Mouse (Mus musculus) c-Kit-positive CD71-positive TER-119-negative erythroid progenitor cells, embryonic 14.5 days (primary cell): ENCODE data around the gene Ipmk.

Experiments
- DNase-seq: peaks from one replicate; pipeline ENCODE4 v3.0.0-alpha.2; 2013; ENCODE audit warnings: low read depth

Ipmk gene

GRCm38 (mm10) chr10:71347509-71347949 is at the start of gene Ipmk:
TSS of gene Ipmk (plus strand) at chr10:71347763.
- DNase-seq: peak; percentile 91

GRCm38 (mm10) chr10:71300161-71300560 is 47.4 kb upstream of the Ipmk start:
- no peak for DNase-seq

GRCm38 (mm10) chr10:71302490-71302889 is 45.1 kb upstream of the Ipmk start:
- no peak for DNase-seq

- no peak for DNase-seq
Observed at GRCm38 (mm10) chr10:71306190-71306589, 41.4 kb upstream of the Ipmk start.

GRCm38 (mm10) chr10:71306759-71307158 is 40.8 kb upstream of the Ipmk start:
- DNase-seq: no peak

GRCm38 (mm10) chr10:71308199-71308598 is 39.4 kb upstream of the Ipmk start:
- DNase-seq: no peak

- DNase-seq: no peak
Observed at GRCm38 (mm10) chr10:71310288-71310687, 37.3 kb upstream of the Ipmk start.

GRCm38 (mm10) chr10:71314596-71314995 is 33.0 kb upstream of the Ipmk start:
- DNase-seq: no peak

- DNase-seq: no peak
Observed at GRCm38 (mm10) chr10:71316056-71316455, 31.5 kb upstream of the Ipmk start.

GRCm38 (mm10) chr10:71316497-71316896 is 31.1 kb upstream of the Ipmk start:
- DNase-seq: no peak

- no peak for DNase-seq
Observed at GRCm38 (mm10) chr10:71323669-71324068, 23.9 kb upstream of the Ipmk start.

- DNase-seq: no peak
Observed at GRCm38 (mm10) chr10:71326123-71326522, 21.4 kb upstream of the Ipmk start.

- no peak for DNase-seq
Observed at GRCm38 (mm10) chr10:71326789-71327188, 20.8 kb upstream of the Ipmk start.

- DNase-seq: no peak
Observed at GRCm38 (mm10) chr10:71327386-71327785, 20.2 kb upstream of the Ipmk start.

- no peak for DNase-seq
Observed at GRCm38 (mm10) chr10:71328382-71328781, 19.2 kb upstream of the Ipmk start.

- DNase-seq: no peak
Observed at GRCm38 (mm10) chr10:71328870-71329269, 18.7 kb upstream of the Ipmk start.

GRCm38 (mm10) chr10:71329295-71329694 is 18.3 kb upstream of the Ipmk start:
- DNase-seq: no peak

GRCm38 (mm10) chr10:71330070-71330469 is 17.5 kb upstream of the Ipmk start:
- DNase-seq: no peak

- DNase-seq: no peak
Observed at GRCm38 (mm10) chr10:71331908-71332307, 15.7 kb upstream of the Ipmk start.

- DNase-seq: no peak
Observed at GRCm38 (mm10) chr10:71332376-71332775, 15.2 kb upstream of the Ipmk start.

GRCm38 (mm10) chr10:71332859-71333258 is 14.7 kb upstream of the Ipmk start:
- no peak for DNase-seq

GRCm38 (mm10) chr10:71337733-71338132 is 9.8 kb upstream of the Ipmk start:
- DNase-seq: no peak

GRCm38 (mm10) chr10:71338156-71338905 is 9.2 kb upstream of the Ipmk start:
- DNase-seq: no peak

GRCm38 (mm10) chr10:71339463-71339862 is 8.1 kb upstream of the Ipmk start:
- no peak for DNase-seq
